Mouse (Mus musculus): ENCODE results near the gene Uqcc3.

DNA sequence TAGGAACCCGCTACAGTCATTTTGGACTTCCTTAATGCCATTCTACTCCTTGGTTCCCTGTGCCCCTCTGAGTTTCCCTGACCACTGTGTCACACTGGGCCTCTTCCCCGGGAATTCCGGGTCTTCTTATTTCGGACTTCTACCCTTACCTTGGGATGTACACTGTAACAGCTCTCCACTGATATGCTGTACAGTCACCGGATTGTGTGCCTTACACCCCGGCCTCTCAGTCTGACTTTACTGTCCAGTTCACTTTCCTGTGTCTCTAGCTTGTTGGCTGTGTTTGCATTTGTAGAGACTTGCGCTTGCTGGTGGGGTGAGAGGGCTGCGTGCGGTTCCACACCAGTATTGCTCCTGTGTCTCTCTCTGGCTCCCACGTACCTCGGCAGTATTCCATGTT is 49.4 kb upstream of the Uqcc3 start:
- TF ChIP-seq CTCF (IDR thresholded peaks at IDR 0.05; ENCODE audit: low read depth, low read length) = no peak
- no peak for TF ChIP-seq POLR2A (IDR thresholded peaks at IDR 0.05; ENCODE audit: insufficient read depth, low read length)
- no peak for TF ChIP-seq EP300 (IDR thresholded peaks at IDR 0.05; ENCODE audit: insufficient read depth, low read depth, low read length)

Data from ES-Bruce4 (cell line).